Mouse (Mus musculus): ENCODE results near the gene Il4i1.

DNA sequence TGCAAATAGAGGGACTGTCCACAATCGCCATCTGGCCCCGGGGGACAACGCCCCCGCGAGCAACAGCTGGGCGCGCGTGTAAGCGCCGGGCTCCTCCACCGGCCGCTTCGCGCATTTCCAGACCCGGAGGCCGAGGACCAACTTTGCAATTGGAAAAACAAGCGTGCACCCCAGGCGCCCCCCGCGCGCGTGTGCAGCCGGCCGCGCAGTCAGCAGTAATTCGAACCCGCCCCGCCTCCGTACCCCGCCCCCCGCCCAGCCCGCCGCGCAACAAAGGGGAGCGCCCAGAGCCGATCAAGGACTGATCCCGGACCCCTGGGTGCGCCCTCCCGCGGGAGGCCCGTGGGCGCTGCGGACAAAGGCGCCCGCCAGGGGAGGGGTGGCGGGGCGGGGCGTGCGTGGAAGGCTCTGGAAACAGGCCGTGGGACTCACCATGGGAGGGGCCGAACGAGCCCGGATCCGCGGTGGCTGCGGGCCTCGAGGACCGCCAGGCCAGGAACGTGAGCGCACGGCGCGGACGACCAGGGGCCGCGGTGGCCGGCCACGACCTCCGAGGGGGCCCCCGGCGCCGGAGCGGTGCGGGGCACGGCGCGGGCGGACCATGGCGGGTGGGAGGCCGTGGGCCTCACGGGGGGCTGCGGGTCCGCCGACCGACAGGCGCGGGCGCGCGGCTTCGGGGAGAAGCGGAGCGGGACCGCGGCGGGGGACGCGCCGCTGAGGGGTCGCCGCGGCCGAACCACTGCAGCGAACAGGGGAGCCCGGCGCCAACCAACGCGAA is 52.9 kb downstream of the Il4i1 start:
- TF ChIP-seq CTCF (IDR thresholded peaks at IDR 0.05; ENCODE audit: low read depth) (no peak), EP300 (IDR thresholded peaks at IDR 0.05; ENCODE audit: low read depth) (no peak)
